In the genomic region with DNA sequence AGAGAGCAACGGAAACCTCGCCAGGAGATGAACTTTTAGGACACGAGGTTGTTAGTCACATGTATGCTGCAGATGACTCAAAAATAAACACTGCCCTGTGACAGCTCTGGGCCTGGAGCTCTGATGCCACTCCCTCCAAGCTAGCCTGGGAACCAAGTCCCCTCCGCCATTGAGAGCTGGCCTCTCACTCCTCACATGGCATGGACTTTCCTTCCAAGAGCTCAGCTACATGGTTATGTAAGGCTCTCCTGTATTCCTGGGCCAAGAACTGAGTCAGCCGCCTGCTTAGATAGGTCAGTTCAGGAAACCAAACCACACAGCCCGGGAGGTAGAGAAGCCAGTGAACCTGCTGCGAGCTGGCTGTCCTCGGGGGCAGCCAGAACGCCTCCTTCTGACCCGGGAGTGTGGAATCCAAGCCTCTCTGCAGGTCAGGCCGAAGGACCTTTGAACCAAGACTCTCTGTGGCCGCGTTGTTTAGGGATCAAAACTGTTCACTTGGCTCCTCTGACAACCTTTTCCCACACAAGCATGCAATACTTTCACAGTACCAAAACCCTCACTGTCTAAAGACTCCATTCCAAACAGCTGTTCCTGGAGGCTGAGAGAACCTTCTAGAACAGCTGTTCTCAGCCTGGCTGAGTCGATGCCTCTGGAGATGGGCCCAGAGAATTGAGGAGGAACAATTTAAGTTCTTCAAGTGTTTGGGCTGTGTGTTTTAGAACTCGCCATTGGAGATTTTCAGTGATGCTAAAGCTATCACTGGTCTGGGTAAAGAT, we compare ENCODE assay signal across 9 mouse cellular contexts.
DNase-seq lines count a peak whose midpoint lies in the region; ATAC-seq and TF ChIP-seq lines count a peak whose summit lies in the region.
"Had no signal": no experiment of that assay in that cellular context is flagged by ENCODE, and none has a peak within 500 bp of the region (broad histone marks: within the 10 kb centered on the region; RNA-seq: fewer than 3 reads in every experiment).

No protein-coding gene starts in this region.

- peak overlapping the region; percentile 10; the same call in 1 of the 2 replicates for H3K27ac ChIP-seq in layer of hippocampus, adult 2 months
- no peak overlapping the region for H3K27ac ChIP-seq in forebrain, embryonic 15.5 days (replicated peaks)
- no peak overlapping the region for H3K27ac ChIP-seq in hindbrain, embryonic 12.5 days
- H3K27ac ChIP-seq: limb, embryonic 13.5 days had no signal

- H3K9ac ChIP-seq in forebrain, embryonic 15.5 days (replicated peaks): no peak overlapping the region
- no peak overlapping the region for H3K9ac ChIP-seq in hindbrain, embryonic 12.5 days
- H3K9ac ChIP-seq: limb, embryonic 13.5 days had no signal

- H3K27me3 ChIP-seq in forebrain, embryonic 15.5 days: no peaks in the 10 kb centered on the region
- H3K27me3 ChIP-seq in hindbrain, embryonic 12.5 days: peaks cover 5% of the 10 kb centered on the region
- H3K27me3 ChIP-seq: limb, embryonic 13.5 days had no signal

- H3K4me3 ChIP-seq in layer of hippocampus, adult 2 months: no peak overlapping the region
- no peak overlapping the region for H3K4me3 ChIP-seq in forebrain, embryonic 15.5 days
- no peak overlapping the region for H3K4me3 ChIP-seq in hindbrain, embryonic 12.5 days
- H3K4me3 ChIP-seq: limb, embryonic 13.5 days had no signal

- H3K4me1 ChIP-seq in forebrain, embryonic 15.5 days: no peaks in the 10 kb centered on the region
- no peaks in the 10 kb centered on the region for H3K4me1 ChIP-seq in hindbrain, embryonic 12.5 days
- H3K4me1 ChIP-seq: limb, embryonic 13.5 days had no signal

- H3K9me3 ChIP-seq in forebrain, embryonic 15.5 days: no peaks in the 10 kb centered on the region
- H3K9me3 ChIP-seq in hindbrain, embryonic 12.5 days (replicated peaks): no peaks in the 10 kb centered on the region
- H3K9me3 ChIP-seq: limb, embryonic 13.5 days had no signal

- intact Hi-C loops in left cerebral cortex, postnatal 25 days (cut with DNase I): no loop called here

- ATAC-seq in forebrain, embryonic 15.5 days (replicated peaks): no peak
- ATAC-seq in hindbrain, embryonic 12.5 days (ENCODE audit: low FRiP score): no peak

- TF ChIP-seq CTCF in layer of hippocampus, adult 2 months (conservative IDR thresholded peaks at IDR 0.05): no peak

- no peak for DNase-seq in layer of hippocampus, adult 2 months (ENCODE audit: low spot score in 2 of 2)
- no peak for DNase-seq in layer of hippocampus, postnatal 25 days (ENCODE audit: extremely low spot score in 1 of 2, low spot score in 1 of 2)
- peak; percentile 82 for DNase-seq in adrenal gland, adult 8-10 months
- DNase-seq in gastrocnemius, adult 8-10 months (ENCODE audit: low spot score in 2 of 2): peak; percentile 82 to 92
- DNase-seq in left cerebral cortex, postnatal 25 days (ENCODE audit: low spot score in 2 of 2): peak; percentile 41 to 80
- no peak for DNase-seq in layer of hippocampus, postnatal 10 days (ENCODE audit: low spot score in 2 of 2)

- 95% methylated on average over 15 of the region's 15 CpGs for WGBS in forebrain, embryonic 15.5 days
- WGBS in hindbrain, embryonic 12.5 days: 86% methylated on average over 15 of the region's 15 CpGs

- no peak overlapping the region for H3K4me2 ChIP-seq in forebrain, embryonic 15.5 days (replicated peaks)
- H3K4me2 ChIP-seq in hindbrain, embryonic 12.5 days (replicated peaks): no peak overlapping the region
- H3K4me2 ChIP-seq: limb, embryonic 13.5 days had no signal

- no peaks in the 10 kb centered on the region for H3K36me3 ChIP-seq in forebrain, embryonic 15.5 days
- H3K36me3 ChIP-seq in hindbrain, embryonic 12.5 days: no peaks in the 10 kb centered on the region
- H3K36me3 ChIP-seq: limb, embryonic 13.5 days had no signal

Comparison
In these comparisons a context has a peak if more than half of its experiments do, and no peak if none do; other contexts are left out.
1. DNase-seq: peak in adrenal gland, adult 8-10 months (single experiment), gastrocnemius, adult 8-10 months (2 of 2) and left cerebral cortex, postnatal 25 days (2 of 2); none in layer of hippocampus, adult 2 months (0 of 2), layer of hippocampus, postnatal 25 days (0 of 2) and layer of hippocampus, postnatal 10 days (0 of 2).